Mouse (Mus musculus): ENCODE data around the gene Nfyc.

DNA sequence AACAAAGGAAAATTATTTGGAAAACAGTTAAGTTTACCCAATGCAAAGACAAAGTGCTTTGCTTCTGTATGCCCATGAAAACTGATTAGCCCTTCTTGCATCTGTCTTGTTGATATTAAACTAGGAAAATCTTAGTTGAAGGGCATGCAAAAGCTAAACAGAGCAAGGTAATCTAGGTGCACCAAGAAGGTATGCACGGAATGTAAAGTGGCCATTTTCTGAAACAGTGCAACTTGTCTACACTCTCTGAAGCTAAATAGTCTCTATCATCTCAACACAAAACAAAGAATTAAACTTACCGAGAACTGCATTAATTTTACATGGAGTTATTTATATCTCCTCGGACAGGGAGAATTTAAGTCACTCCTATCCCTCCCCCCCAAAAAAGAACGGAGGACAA, 16.2 kb downstream of the Nfyc start:
- no peak for TF ChIP-seq POLR2A (IDR thresholded peaks at IDR 0.05; ENCODE audit: insufficient read length, low read depth)
- TF ChIP-seq USF1 (IDR thresholded peaks at IDR 0.05; ENCODE audit: low read depth), result no peak
- no peak for TF ChIP-seq TCF12 (IDR thresholded peaks at IDR 0.05; ENCODE audit: insufficient read depth, poor library complexity, severe bottlenecking)
- no peak for TF ChIP-seq CEBPB (IDR thresholded peaks at IDR 0.05; ENCODE audit: insufficient read depth, poor library complexity, severe bottlenecking)
- no peak for TF ChIP-seq MAX (IDR thresholded peaks at IDR 0.05; ENCODE audit: low read depth)
- TF ChIP-seq MYOG (IDR thresholded peaks at IDR 0.05; ENCODE audit: control insufficient read depth in 1 of 3, insufficient read depth in 1 of 3, insufficient read length in 2 of 3, low read depth in 2 of 3), result no peak
- no peak for TF ChIP-seq E2F4 (IDR thresholded peaks at IDR 0.05; ENCODE audit: insufficient read depth)

Measured in myocyte (in vitro differentiated cells).